Mouse (Mus musculus) A20 (cell line): ENCODE measurements around the gene Ptpn3.

Experiments used
- DNase-seq: peaks from one replicate; pipeline ENCODE4 v3.0.0-alpha.2; 2011; ENCODE audit warnings: low read depth, low spot score

Gene Ptpn3

GRCm38 (mm10) chr4:57266389-57266788, 35.2 kb downstream of the Ptpn3 start:
- DNase-seq, result no peak

- no peak for DNase-seq
These were observed 37.9 kb downstream of the Ptpn3 start for GRCm38 (mm10) chr4:57263695-57264094.

GRCm38 (mm10) chr4:57263061-57263685, 38.5 kb downstream of the Ptpn3 start:
- peak; percentile 35 for DNase-seq

- DNase-seq, result no peak
These were observed 39.2 kb downstream of the Ptpn3 start for GRCm38 (mm10) chr4:57262451-57262850.

- DNase-seq, result no peak
These were observed 39.8 kb downstream of the Ptpn3 start for GRCm38 (mm10) chr4:57261813-57262212.

- DNase-seq, result no peak
These were observed 43.2 kb downstream of the Ptpn3 start for GRCm38 (mm10) chr4:57258159-57259035.

- no peak for DNase-seq
These were observed 44.2 kb downstream of the Ptpn3 start for GRCm38 (mm10) chr4:57257409-57257808.

- DNase-seq, result no peak
These were observed 44.9 kb downstream of the Ptpn3 start for GRCm38 (mm10) chr4:57256761-57257160.

GRCm38 (mm10) chr4:57254412-57254811, 47.2 kb downstream of the Ptpn3 start:
- no peak for DNase-seq

- peak; percentile 11 for DNase-seq
These were observed 51.0 kb downstream of the Ptpn3 start for GRCm38 (mm10) chr4:57250636-57251035.

- no peak for DNase-seq
These were observed 52.5 kb downstream of the Ptpn3 start for GRCm38 (mm10) chr4:57249108-57249507.

- DNase-seq, result no peak
These were observed 56.8 kb downstream of the Ptpn3 start for GRCm38 (mm10) chr4:57244874-57245273.

GRCm38 (mm10) chr4:57243312-57243711, 58.3 kb downstream of the Ptpn3 start:
- DNase-seq, result no peak

GRCm38 (mm10) chr4:57240934-57241333, 60.7 kb downstream of the Ptpn3 start:
- DNase-seq, result no peak

GRCm38 (mm10) chr4:57240100-57240499, 61.5 kb downstream of the Ptpn3 start:
- DNase-seq, result no peak

- no peak for DNase-seq
These were observed 62.5 kb downstream of the Ptpn3 start for GRCm38 (mm10) chr4:57239112-57239511.

GRCm38 (mm10) chr4:57238118-57238517, 63.5 kb downstream of the Ptpn3 start:
- no peak for DNase-seq

GRCm38 (mm10) chr4:57236513-57236912, 65.1 kb downstream of the Ptpn3 start:
- no peak for DNase-seq

GRCm38 (mm10) chr4:57235741-57236140, 65.9 kb downstream of the Ptpn3 start:
- no peak for DNase-seq

- DNase-seq, result no peak
These were observed 67.3 kb downstream of the Ptpn3 start for GRCm38 (mm10) chr4:57234348-57234747.

- no peak for DNase-seq
These were observed 69.2 kb downstream of the Ptpn3 start for GRCm38 (mm10) chr4:57232439-57232838.

GRCm38 (mm10) chr4:57231323-57231722, 70.3 kb downstream of the Ptpn3 start:
- no peak for DNase-seq

GRCm38 (mm10) chr4:57230341-57230740, 71.3 kb downstream of the Ptpn3 start:
- DNase-seq, result no peak
